In the genomic region with DNA sequence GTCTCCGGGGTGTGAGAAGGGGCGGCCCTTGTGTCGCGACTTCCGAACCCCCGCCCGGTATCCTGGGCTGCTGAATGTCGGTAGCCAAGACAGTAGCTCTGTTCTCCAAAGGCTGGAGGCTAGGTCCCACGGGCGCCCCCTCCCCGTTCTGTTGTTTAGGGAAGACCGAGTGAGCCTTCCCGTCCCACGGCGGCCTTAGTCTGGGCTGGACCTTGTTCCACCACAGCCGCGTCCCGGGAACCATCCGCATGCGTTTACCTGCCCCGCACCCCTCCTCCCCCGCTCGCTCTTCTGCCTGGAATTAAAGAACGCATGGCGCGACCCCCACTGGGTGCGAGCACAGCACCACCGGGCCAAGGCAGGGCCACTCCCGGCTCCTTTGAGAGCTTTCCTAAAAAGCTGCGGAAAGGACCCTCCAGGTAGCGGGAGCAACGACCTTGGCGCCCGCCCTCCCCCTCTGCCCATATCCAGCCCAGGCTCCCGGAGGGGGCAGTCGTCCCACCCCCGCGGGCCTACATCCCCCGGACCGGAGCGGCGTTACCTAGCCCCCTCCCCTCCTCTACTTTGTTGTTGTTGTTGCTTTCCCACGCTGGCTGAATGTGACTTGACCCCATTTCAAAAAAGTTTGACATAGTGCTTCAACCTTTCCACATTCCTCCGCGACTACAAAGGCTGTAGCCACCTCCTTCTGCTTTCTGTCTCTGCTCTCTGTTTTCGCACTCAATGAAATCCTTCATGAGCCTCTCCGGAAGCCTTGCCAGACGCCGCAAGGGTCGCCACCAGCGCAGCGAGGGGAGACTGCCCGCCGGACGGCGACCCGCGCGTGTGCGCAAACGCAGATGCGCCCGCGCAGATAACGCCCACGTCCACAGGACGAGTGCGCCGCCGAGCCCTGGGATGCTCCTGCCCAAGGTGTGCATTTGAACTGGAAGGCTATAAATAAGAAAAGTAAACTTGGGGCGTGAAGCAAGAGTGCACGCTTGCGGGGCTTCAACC, we compare ENCODE assay signal across 8 mouse cellular contexts.
DNase-seq lines count a peak whose midpoint lies in the region; ATAC-seq and TF ChIP-seq lines count a peak whose summit lies in the region.

No protein-coding gene starts in this region.

- WGBS in thymus, adult 2 months = under 1% methylated on average over 73 of the region's 73 CpGs
- 1% methylated on average over 73 of the region's 73 CpGs for WGBS in liver, embryonic 11.5 days
- WGBS in small intestine, adult 2 months = 1% methylated on average over 73 of the region's 73 CpGs

- H3K27ac ChIP-seq in thymus, adult 2 months (ENCODE audit: control insufficient read depth, insufficient read depth, low read length) = no peak overlapping the region
- H3K27ac ChIP-seq in liver, embryonic 11.5 days (ENCODE audit: low read depth, low read length) = no peak overlapping the region
- H3K27ac ChIP-seq in small intestine, adult 2 months (ENCODE audit: insufficient read depth, low read depth, low read length) = no peak overlapping the region

- no peaks in the 10 kb centered on the region for H3K36me3 ChIP-seq in thymus, adult 2 months (ENCODE audit: control insufficient read depth, insufficient read depth, low read length)
- no peaks in the 10 kb centered on the region for H3K36me3 ChIP-seq in liver, embryonic 11.5 days (ENCODE audit: control insufficient read depth, insufficient read depth, low read length)
- H3K36me3 ChIP-seq in small intestine, adult 2 months (ENCODE audit: control insufficient read depth, insufficient read depth, low read length) = no peaks in the 10 kb centered on the region

- H3K4me2 ChIP-seq in liver, embryonic 11.5 days = peak overlapping the region; percentile 82

- peak; percentile 43; a peak in 3 of 4 replicates for ATAC-seq in hematopoietic stem cell, adult 5-6 weeks (replicated peaks in 1 of 2; ENCODE audit: insufficient read depth in 1 of 2, low FRiP score in 2 of 2, low TSS enrichment in 1 of 2, low read depth in 1 of 2, poor library complexity in 2 of 2, severe bottlenecking in 2 of 2)
- ATAC-seq in liver, embryonic 11.5 days (replicated peaks; ENCODE audit: low FRiP score) = peak; percentile 53

- H3K9ac ChIP-seq in liver, embryonic 11.5 days (ENCODE audit: low read depth, low read length) = no peak overlapping the region

- peaks cover 5% of the 10 kb centered on the region for H3K27me3 ChIP-seq in thymus, adult 2 months (ENCODE audit: control insufficient read depth, insufficient read depth, low read length)
- peaks cover 41% of the 10 kb centered on the region for H3K27me3 ChIP-seq in liver, embryonic 11.5 days (replicated peaks; ENCODE audit: control insufficient read depth, insufficient read depth, low read length)
- peaks cover 24% of the 10 kb centered on the region for H3K27me3 ChIP-seq in small intestine, adult 2 months (ENCODE audit: control insufficient read depth, insufficient read depth, low read length)

- peaks cover 12% of the 10 kb centered on the region for H3K4me1 ChIP-seq in thymus, adult 2 months (replicated peaks; ENCODE audit: control insufficient read depth, insufficient read depth, low read length)
- H3K4me1 ChIP-seq in liver, embryonic 11.5 days (replicated peaks; ENCODE audit: control insufficient read depth, insufficient read depth, low read length) = 0 out of 2 replicates have a peak, but pooled peaks cover 4% of the 10 kb centered on the region
- peaks cover 5% of the 10 kb centered on the region; the same call in 1 of the 2 replicates for H3K4me1 ChIP-seq in small intestine, adult 2 months (ENCODE audit: control insufficient read depth, insufficient read depth, insufficient read length, low read length)

- no peaks in the 10 kb centered on the region; the same call in 1 of the 2 replicates for H3K9me3 ChIP-seq in liver, embryonic 11.5 days (ENCODE audit: control insufficient read depth, low read length)

- no peak for TF ChIP-seq CTCF in thymus, adult 2 months (IDR thresholded peaks at IDR 0.05; ENCODE audit: borderline replicate concordance, control insufficient read depth, extremely low read depth, insufficient read depth, low read length, poor library complexity)
- TF ChIP-seq CTCF in small intestine, adult 2 months (IDR thresholded peaks at IDR 0.05; ENCODE audit: extremely low read depth, insufficient read length, insufficient replicate concordance, low read depth, low read length) = no peak

- peak; percentile 6 to 49 for DNase-seq in adrenal gland, adult (ENCODE audit: inconsistent age in 2 of 2, low spot score in 1 of 2)
- no peak for DNase-seq in adrenal gland, adult 8-10 months
- peak; percentile 44 for DNase-seq in thymus, adult 2 months
- DNase-seq in thymus, postnatal 0 days (ENCODE audit: low spot score) = no peak
- peak; percentile 42 for DNase-seq in liver, embryonic 11.5 days (ENCODE audit: low spot score)
- no peak for DNase-seq in urinary bladder, postnatal 25 days (ENCODE audit: low spot score)

- no peak for TF ChIP-seq POLR2A in thymus, adult 2 months (IDR thresholded peaks at IDR 0.05; ENCODE audit: control insufficient read depth, extremely low read depth, insufficient read depth, low read length, poor library complexity)
- no peak for TF ChIP-seq POLR2A in small intestine, adult 2 months (IDR thresholded peaks at IDR 0.05; ENCODE audit: low read depth, low read length)

- H3K4me3 ChIP-seq in thymus, adult 2 months (ENCODE audit: control insufficient read depth, insufficient read depth, low read length) = peak overlapping the region; percentile 66
- peak overlapping the region; percentile 51 for H3K4me3 ChIP-seq in liver, embryonic 11.5 days (ENCODE audit: low read depth, low read length)
- H3K4me3 ChIP-seq in small intestine, adult 2 months (ENCODE audit: low read depth, low read length) = peak overlapping the region; percentile 67

Comparison
In these comparisons a context has a peak if more than half of its experiments do, and no peak if none do; other contexts are left out.
1. DNase-seq: peak in adrenal gland, adult (2 of 2), thymus, adult 2 months (single experiment) and liver, embryonic 11.5 days (single experiment); none in adrenal gland, adult 8-10 months (single experiment), thymus, postnatal 0 days (single experiment) and urinary bladder, postnatal 25 days (single experiment).
2. Peak in every context shown above with its lines, with median percentiles within 50 percentile points of each other: H3K4me3 ChIP-seq.